Mouse (Mus musculus): Measurements from ENCODE around the gene Rnf224. TPM values are rescaled to one million over a fixed set of nuclear protein-coding genes. Genes with fewer than 3 reads are reported as not detected.

Gene Rnf224
- polyA plus RNA-seq, 1 experiment from 2014 or later, result not detected

DNA sequence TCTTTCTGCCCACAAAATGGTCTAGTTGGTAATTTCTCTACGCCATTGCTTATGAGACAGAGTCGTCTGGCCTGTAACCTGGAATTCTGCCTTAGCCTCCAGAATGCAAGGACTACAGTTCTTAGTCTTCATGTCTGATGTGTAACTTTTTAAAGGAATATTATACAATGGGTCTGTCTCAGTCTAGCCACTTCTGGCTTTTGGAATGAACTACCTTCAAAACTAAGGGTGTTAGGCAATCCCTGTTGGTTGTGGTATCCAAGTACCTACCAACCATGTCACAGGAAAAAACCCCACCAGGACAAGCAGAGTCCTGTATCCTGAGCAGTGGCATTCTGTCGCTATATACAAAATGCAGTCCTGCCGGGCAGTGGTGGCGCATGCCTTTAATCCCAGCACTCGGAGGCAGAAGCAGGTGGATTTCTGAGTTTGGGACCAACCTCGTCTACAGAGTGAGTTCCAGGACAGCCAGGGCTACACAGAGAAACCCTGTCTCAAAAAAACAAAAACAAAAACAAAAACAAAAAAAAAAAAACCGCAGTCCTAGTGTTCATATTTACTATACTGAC is 10.7 kb downstream of the Rnf224 start:
- Histone ChIP-seq H3K9ac (replicated peaks) (peak overlapping the region; percentile 63; the same call in 1 of the 2 replicates), H3K9me3 (replicated peaks) (no peaks in the 10 kb centered on the region), H3K36me3 (peaks cover 5% of the 10 kb centered on the region; the same call in 1 of the 2 replicates), H3K4me2 (peak overlapping the region; percentile 61; the same call in 1 of the 2 replicates), H3K27me3 (replicated peaks) (no peaks in the 10 kb centered on the region), H3K4me3 (replicated peaks) (peak overlapping the region; percentile 92; the same call in 1 of the 2 replicates), H3K27ac (replicated peaks) (peak overlapping the region; percentile 99), H3K4me1 (peaks cover 32% of the 10 kb centered on the region)
- 72% methylated on average over 8 of the region's 8 CpGs for WGBS
- ATAC-seq (ENCODE audit: low FRiP score), result no peak

DNA sequence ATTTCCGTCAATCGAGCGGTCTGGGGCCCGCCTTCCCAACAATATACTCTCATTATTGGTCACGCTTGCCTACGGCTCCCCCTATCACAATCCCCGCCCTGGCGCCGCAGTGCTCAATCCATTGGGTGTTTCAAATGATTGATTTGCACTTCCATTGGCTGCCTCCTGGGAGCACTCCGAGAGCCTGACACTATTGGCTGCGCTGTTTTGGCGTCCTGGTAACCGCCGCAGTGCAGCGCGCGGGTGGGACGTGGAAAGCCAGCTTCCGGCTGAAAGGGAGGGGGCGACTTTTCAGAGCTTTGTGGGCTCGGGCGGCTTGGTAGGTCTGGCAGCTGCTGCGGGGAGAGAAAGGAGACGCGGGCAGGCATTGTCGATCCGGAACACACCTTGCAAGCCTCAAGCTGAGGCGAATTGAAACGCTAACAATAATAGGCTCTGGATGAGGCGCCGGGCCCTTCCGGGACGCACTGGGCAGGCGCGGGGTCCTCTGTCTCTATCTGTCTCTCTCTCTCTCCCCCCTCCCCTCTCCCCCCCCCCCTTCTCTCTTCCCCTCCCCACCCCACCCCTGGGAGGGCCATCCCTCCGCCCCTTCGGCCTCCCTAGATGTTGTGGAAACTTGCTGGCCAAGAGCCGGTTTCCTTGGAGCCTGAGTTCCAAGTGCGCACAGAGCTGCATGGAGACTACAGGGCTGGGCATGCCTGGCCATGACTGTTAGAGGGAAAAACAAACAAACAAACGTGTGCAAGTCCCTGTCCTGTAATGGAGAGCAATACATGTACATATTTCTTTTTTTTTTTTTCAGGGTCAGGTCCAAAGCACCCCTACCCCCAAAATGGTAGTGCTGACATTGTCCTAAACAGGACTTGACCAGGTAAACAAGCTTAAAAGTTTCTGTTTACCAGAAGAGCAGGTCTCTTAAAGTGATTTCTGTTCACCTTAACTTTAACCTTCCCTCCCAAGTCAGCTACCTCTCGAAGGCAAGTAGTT is 11.5 kb downstream of the Rnf224 start:
- no peaks in the 10 kb centered on the region for H3K27me3 ChIP-seq (replicated peaks)
- H3K27ac ChIP-seq (replicated peaks), result peak overlapping the region; percentile 99
- peak; percentile 96 for ATAC-seq (ENCODE audit: low FRiP score)
- H3K4me1 ChIP-seq, result peaks cover 32% of the 10 kb centered on the region
- no peaks in the 10 kb centered on the region for H3K9me3 ChIP-seq (replicated peaks)
- H3K4me3 ChIP-seq (replicated peaks), result peak overlapping the region; percentile 92
- H3K4me2 ChIP-seq, result peak overlapping the region; percentile 61
- 2% methylated on average over 41 of the region's 41 CpGs for WGBS
- peak overlapping the region; percentile 63 for H3K9ac ChIP-seq (replicated peaks)
- H3K36me3 ChIP-seq, result peaks cover 5% of the 10 kb centered on the region; the same call in 1 of the 2 replicates

- peak within 1 kb of the TSS; percentile 94 for H3K4me2 ChIP-seq
- no peaks in the 10 kb centered on the region for H3K9me3 ChIP-seq (replicated peaks)
- peak within 1 kb of the TSS; percentile 99 for H3K27ac ChIP-seq (replicated peaks)
- H3K4me1 ChIP-seq, result peaks cover 32% of the 10 kb centered on the region
- 0% methylated on average over 17 of the region's 17 CpGs for WGBS
- H3K4me3 ChIP-seq (replicated peaks), result peak within 1 kb of the TSS; percentile 92
- ATAC-seq (ENCODE audit: low FRiP score), result no peak
- peaks cover 5% of the 10 kb centered on the region; the same call in 1 of the 2 replicates for H3K36me3 ChIP-seq
- peak within 1 kb of the TSS; percentile 86 for H3K9ac ChIP-seq (replicated peaks)
- H3K27me3 ChIP-seq (replicated peaks), result no peaks in the 10 kb centered on the region
Measured at GRCm38 (mm10) chr2:25224492-25224765, 12.2 kb downstream of the Rnf224 start, which contains the start of gene Tubb4b. Gene Tubb4b (minus strand): TSS chr2:25224702.

- peak overlapping the region; percentile 86 for H3K9ac ChIP-seq (replicated peaks)
- H3K4me3 ChIP-seq (replicated peaks), result peak overlapping the region; percentile 92
- H3K27ac ChIP-seq (replicated peaks), result peak overlapping the region; percentile 96
- ATAC-seq (ENCODE audit: low FRiP score), result peak; percentile 22
- H3K27me3 ChIP-seq (replicated peaks), result no peaks in the 10 kb centered on the region
- H3K4me2 ChIP-seq, result peak overlapping the region; percentile 94
- no peaks in the 10 kb centered on the region for H3K9me3 ChIP-seq (replicated peaks)
- 2% methylated on average over 49 of the region's 53 CpGs for WGBS
- peaks cover 27% of the 10 kb centered on the region for H3K4me1 ChIP-seq
- H3K36me3 ChIP-seq, result peaks cover 5% of the 10 kb centered on the region; the same call in 1 of the 2 replicates
Measured at GRCm38 (mm10) chr2:25223681-25224491, 12.7 kb downstream of the Rnf224 start.

GRCm38 (mm10) chr2:25221331-25221772 is 15.2 kb downstream of the Rnf224 start:
- no peak overlapping the region for H3K4me2 ChIP-seq
- H3K9ac ChIP-seq (replicated peaks), result no peak overlapping the region
- H3K27me3 ChIP-seq (replicated peaks), result no peaks in the 10 kb centered on the region
- WGBS, result 75% methylated on average over 5 of the region's 5 CpGs
- no peak for ATAC-seq (ENCODE audit: low FRiP score)
- H3K9me3 ChIP-seq (replicated peaks), result no peaks in the 10 kb centered on the region
- no peak overlapping the region for H3K4me3 ChIP-seq (replicated peaks)
- peaks cover 5% of the 10 kb centered on the region; the same call in 1 of the 2 replicates for H3K36me3 ChIP-seq
- H3K27ac ChIP-seq (replicated peaks), result no peak overlapping the region
- peaks cover 18% of the 10 kb centered on the region for H3K4me1 ChIP-seq

- Histone ChIP-seq H3K27me3 (replicated peaks) (no peaks in the 10 kb centered on the region), H3K27ac (replicated peaks) (no peak within 1 kb of the TSS), H3K9me3 (replicated peaks) (no peaks in the 10 kb centered on the region), H3K4me1 (peaks cover 4% of the 10 kb centered on the region), H3K4me2 (no peak within 1 kb of the TSS), H3K9ac (replicated peaks) (no peak within 1 kb of the TSS), H3K36me3 (peaks cover 5% of the 10 kb centered on the region; the same call in 1 of the 2 replicates), H3K4me3 (replicated peaks) (no peak within 1 kb of the TSS)
- ATAC-seq (ENCODE audit: low FRiP score), result no peak
Measured at GRCm38 (mm10) chr2:25218445-25218844, 18.1 kb downstream of the Rnf224 start, which contains the start of gene Fam166a. Gene Fam166a (plus strand): TSS chr2:25218745.

- Histone ChIP-seq H3K9ac (replicated peaks) (no peak overlapping the region), H3K36me3 (peaks cover 5% of the 10 kb centered on the region; the same call in 1 of the 2 replicates), H3K27me3 (replicated peaks) (peaks cover 3% of the 10 kb centered on the region; the same call in 1 of the 2 replicates), H3K4me1 (no peaks in the 10 kb centered on the region), H3K27ac (replicated peaks) (no peak overlapping the region), H3K4me3 (replicated peaks) (no peak overlapping the region), H3K9me3 (replicated peaks) (no peaks in the 10 kb centered on the region), H3K4me2 (no peak overlapping the region)
- WGBS, result 60% methylated on average over 2 of the region's 2 CpGs
- no peak for ATAC-seq (ENCODE audit: low FRiP score)
Measured at GRCm38 (mm10) chr2:25217666-25218065, 18.9 kb downstream of the Rnf224 start.

DNA sequence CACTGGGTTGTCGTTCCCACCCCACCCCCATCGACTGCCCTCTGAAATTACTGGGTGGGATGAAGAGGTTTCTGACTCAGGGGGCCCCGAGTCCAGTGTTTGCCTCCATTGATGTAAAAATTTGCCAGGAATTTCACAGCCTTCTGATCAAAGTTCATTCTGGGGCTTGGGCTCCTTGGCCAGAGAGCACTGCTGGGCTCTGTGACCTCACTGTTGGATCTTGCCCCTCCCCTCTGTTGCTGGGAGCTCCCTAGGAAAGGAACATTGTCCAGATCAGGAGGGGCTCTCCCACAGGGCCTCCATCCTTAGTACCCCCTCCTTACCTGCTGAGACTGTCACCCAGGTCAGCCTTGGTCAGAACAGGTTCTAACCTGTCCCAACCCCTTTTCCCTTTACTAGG is 22.1 kb downstream of the Rnf224 start, which contains the start of gene Stpg3:
Gene Stpg3 (minus strand): TSS at position 194 of the 400 bp plus-strand sequence.
- Histone ChIP-seq H3K4me2 (no peak within 1 kb of the TSS), H3K27me3 (replicated peaks) (peaks cover 4% of the 10 kb centered on the region; the same call in 1 of the 2 replicates), H3K9ac (replicated peaks) (no peak within 1 kb of the TSS), H3K9me3 (replicated peaks) (no peaks in the 10 kb centered on the region), H3K36me3 (no peaks in the 10 kb centered on the region), H3K27ac (replicated peaks) (no peak within 1 kb of the TSS), H3K4me3 (replicated peaks) (no peak within 1 kb of the TSS), H3K4me1 (peaks cover 17% of the 10 kb centered on the region)
- WGBS, result 75% methylated on average over 3 of the region's 3 CpGs
- no peak for ATAC-seq (ENCODE audit: low FRiP score)

- WGBS, result 65% methylated on average over 23 of the region's 23 CpGs
- no peak for ATAC-seq (ENCODE audit: low FRiP score)
- 0 out of 2 replicates have a peak, but pooled peaks cover 7% of the 10 kb centered on the region for H3K36me3 ChIP-seq
Measured at GRCm38 (mm10) chr2:25213266-25213865, 23.2 kb downstream of the Rnf224 start.

GRCm38 (mm10) chr2:25211121-25211670 is 25.4 kb downstream of the Rnf224 start, which contains the start of gene Nelfb:
Gene Nelfb (minus strand): TSS chr2:25211489.
- peak; percentile 91 for ATAC-seq (ENCODE audit: low FRiP score)
- WGBS, result under 1% methylated on average over 44 of the region's 44 CpGs
- H3K4me2 ChIP-seq, result peak within 1 kb of the TSS; percentile 66
- no peaks in the 10 kb centered on the region for H3K9me3 ChIP-seq (replicated peaks)
- peak within 1 kb of the TSS; percentile 80 for H3K9ac ChIP-seq (replicated peaks)
- peak within 1 kb of the TSS; percentile 89 for H3K27ac ChIP-seq (replicated peaks)
- peaks cover 27% of the 10 kb centered on the region for H3K36me3 ChIP-seq
- H3K27me3 ChIP-seq (replicated peaks), result peaks cover 4% of the 10 kb centered on the region; the same call in 1 of the 2 replicates
- H3K4me3 ChIP-seq (replicated peaks), result peak within 1 kb of the TSS; percentile 71
- peaks cover 43% of the 10 kb centered on the region for H3K4me1 ChIP-seq

More at GRCm38 (mm10) chr2:25213266-25213865, 23.2 kb downstream of the Rnf224 start:
- Histone ChIP-seq H3K9me3 (replicated peaks) (no peaks in the 10 kb centered on the region), H3K4me2 (no peak overlapping the region), H3K9ac (replicated peaks) (no peak overlapping the region), H3K4me3 (replicated peaks) (no peak overlapping the region), H3K27ac (replicated peaks) (no peak overlapping the region), H3K27me3 (replicated peaks) (peaks cover 4% of the 10 kb centered on the region; the same call in 1 of the 2 replicates), H3K4me1 (peaks cover 26% of the 10 kb centered on the region)

Data from neural tube, embryonic 15.5 days (tissue).